Mouse (Mus musculus) bone marrow, adult 2 months (tissue): ENCODE results near the gene R3hdm4.

Source experiments
- CTCF ChIP-seq: fragments of 200-500 bp; IDR thresholded peaks from 2 replicates; pipeline ENCODE4 v1.5.1; 2011; ENCODE audit warnings: low read length, control low read depth; ENCODE audit not compliant: control insufficient read depth, insufficient read depth
- POLR2A ChIP-seq: fragments of 200-500 bp; IDR thresholded peaks from 2 replicates; pipeline ENCODE4 v1.6.1; 2011; ENCODE audit warnings: low read depth, mild to moderate bottlenecking, control low read depth, low read length, borderline replicate concordance; ENCODE audit not compliant: control insufficient read depth

DNA sequence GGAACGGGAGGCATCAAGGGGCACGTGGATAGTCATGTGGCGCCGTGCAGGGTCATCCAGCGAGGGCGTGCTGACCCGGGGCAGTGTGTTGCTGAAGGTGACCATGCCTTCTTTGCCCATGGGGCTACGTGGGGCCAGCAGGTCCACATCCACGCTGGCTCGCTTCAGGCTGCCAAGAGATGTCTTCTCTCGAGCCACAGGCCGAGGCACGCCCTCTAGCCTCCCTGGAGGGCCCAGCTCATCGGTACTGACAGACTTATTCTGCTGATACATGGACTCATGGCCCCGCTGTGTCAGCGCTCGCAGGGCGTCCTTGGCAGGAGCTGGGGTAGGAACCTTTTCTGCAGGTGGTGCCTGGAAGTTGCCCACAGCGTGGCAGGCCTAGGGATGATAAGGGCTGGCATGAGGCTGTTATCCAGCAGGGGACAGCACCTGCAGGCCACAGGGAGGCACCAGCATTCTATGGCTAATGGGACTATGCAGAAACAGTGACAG lies 55.2 kb downstream of the R3hdm4 start:
- TF ChIP-seq POLR2A (no peak), CTCF (peak; percentile 56)
